Mouse (Mus musculus): ENCODE measurements at regions not wholly inside any gene's neighbourhood (a gene's known extent, or its start where the extent isn't known, plus 50 kb on each side); places are given as distances from the start of the nearest gene placed in this dataset.

- no peak overlapping the region for H3K27ac ChIP-seq (ENCODE audit: insufficient read depth, low read length)
- no peak overlapping the region for H3K4me3 ChIP-seq (ENCODE audit: insufficient read depth, low read length)
- TF ChIP-seq CTCF (IDR thresholded peaks at IDR 0.05; ENCODE audit: extremely low read depth, insufficient read depth, low read length) = no peak
- TF ChIP-seq POLR2A (IDR thresholded peaks at IDR 0.05; ENCODE audit: extremely low read depth, insufficient read depth, low read length) = no peak
- peaks cover 5% of the 10 kb centered on the region for H3K4me1 ChIP-seq (ENCODE audit: control insufficient read depth, insufficient read depth, low read length)
These were observed 310.2 kb upstream of the Jarid2 start for GRCm38 (mm10) chr13:44419056-44419455.

GRCm38 (mm10) chr13:44419472-44420226 lies 309.6 kb upstream of the Jarid2 start:
- TF ChIP-seq CTCF (IDR thresholded peaks at IDR 0.05; ENCODE audit: extremely low read depth, insufficient read depth, low read length) = no peak
- TF ChIP-seq POLR2A (IDR thresholded peaks at IDR 0.05; ENCODE audit: extremely low read depth, insufficient read depth, low read length) = no peak
- no peak overlapping the region for H3K4me3 ChIP-seq (ENCODE audit: insufficient read depth, low read length)
- H3K27ac ChIP-seq (ENCODE audit: insufficient read depth, low read length) = no peak overlapping the region

GRCm38 (mm10) chr13:44420227-44420592 lies 309.1 kb upstream of the Jarid2 start:
- no peak overlapping the region for H3K27ac ChIP-seq (ENCODE audit: insufficient read depth, low read length)
- H3K4me1 ChIP-seq (ENCODE audit: control insufficient read depth, insufficient read depth, low read length) = peaks cover 5% of the 10 kb centered on the region
- no peak for TF ChIP-seq POLR2A (IDR thresholded peaks at IDR 0.05; ENCODE audit: extremely low read depth, insufficient read depth, low read length)
- TF ChIP-seq CTCF (IDR thresholded peaks at IDR 0.05; ENCODE audit: extremely low read depth, insufficient read depth, low read length) = no peak

More at GRCm38 (mm10) chr13:44419472-44420226, 309.6 kb upstream of the Jarid2 start:
- H3K4me1 ChIP-seq (ENCODE audit: control insufficient read depth, insufficient read depth, low read length) = peaks cover 5% of the 10 kb centered on the region

GRCm38 (mm10) chr13:44420941-44421340 lies 308.3 kb upstream of the Jarid2 start:
- Histone ChIP-seq H3K4me3 (ENCODE audit: insufficient read depth, low read length) (no peak overlapping the region), H3K27ac (ENCODE audit: insufficient read depth, low read length) (no peak overlapping the region), H3K4me1 (ENCODE audit: control insufficient read depth, insufficient read depth, low read length) (peaks cover 5% of the 10 kb centered on the region)
- TF ChIP-seq POLR2A (IDR thresholded peaks at IDR 0.05; ENCODE audit: extremely low read depth, insufficient read depth, low read length) (no peak), CTCF (IDR thresholded peaks at IDR 0.05; ENCODE audit: extremely low read depth, insufficient read depth, low read length) (no peak)

More at GRCm38 (mm10) chr13:44420227-44420592, 309.1 kb upstream of the Jarid2 start:
- H3K4me3 ChIP-seq (ENCODE audit: insufficient read depth, low read length) = no peak overlapping the region

- Histone ChIP-seq H3K27ac (ENCODE audit: insufficient read depth, low read length) (no peak overlapping the region), H3K4me3 (ENCODE audit: insufficient read depth, low read length) (no peak overlapping the region), H3K4me1 (ENCODE audit: control insufficient read depth, insufficient read depth, low read length) (peaks cover 5% of the 10 kb centered on the region)
- TF ChIP-seq CTCF (IDR thresholded peaks at IDR 0.05; ENCODE audit: extremely low read depth, insufficient read depth, low read length) (no peak), POLR2A (IDR thresholded peaks at IDR 0.05; ENCODE audit: extremely low read depth, insufficient read depth, low read length) (no peak)
These were observed 307.8 kb upstream of the Jarid2 start for GRCm38 (mm10) chr13:44421426-44421825.

- H3K27ac ChIP-seq (ENCODE audit: insufficient read depth, low read length) = no peak overlapping the region
- H3K4me1 ChIP-seq (ENCODE audit: control insufficient read depth, insufficient read depth, low read length) = peaks cover 5% of the 10 kb centered on the region
- H3K4me3 ChIP-seq (ENCODE audit: insufficient read depth, low read length) = no peak overlapping the region
- TF ChIP-seq CTCF (IDR thresholded peaks at IDR 0.05; ENCODE audit: extremely low read depth, insufficient read depth, low read length) = no peak
- TF ChIP-seq POLR2A (IDR thresholded peaks at IDR 0.05; ENCODE audit: extremely low read depth, insufficient read depth, low read length) = no peak
These were observed 307.4 kb upstream of the Jarid2 start for GRCm38 (mm10) chr13:44421922-44422321.

GRCm38 (mm10) chr13:44430492-44430891 lies 298.8 kb upstream of the Jarid2 start:
- no peak for TF ChIP-seq POLR2A (IDR thresholded peaks at IDR 0.05; ENCODE audit: extremely low read depth, insufficient read depth, low read length)
- no peak for TF ChIP-seq CTCF (IDR thresholded peaks at IDR 0.05; ENCODE audit: extremely low read depth, insufficient read depth, low read length)
- H3K4me1 ChIP-seq (ENCODE audit: control insufficient read depth, insufficient read depth, low read length) = no peaks in the 10 kb centered on the region
- no peak overlapping the region for H3K27ac ChIP-seq (ENCODE audit: insufficient read depth, low read length)
- H3K4me3 ChIP-seq (ENCODE audit: insufficient read depth, low read length) = no peak overlapping the region

GRCm38 (mm10) chr13:44437709-44438108 lies 291.6 kb upstream of the Jarid2 start:
- Histone ChIP-seq H3K4me3 (ENCODE audit: insufficient read depth, low read length) (no peak overlapping the region), H3K4me1 (ENCODE audit: control insufficient read depth, insufficient read depth, low read length) (no peaks in the 10 kb centered on the region), H3K27ac (ENCODE audit: insufficient read depth, low read length) (no peak overlapping the region)
- no peak for TF ChIP-seq CTCF (IDR thresholded peaks at IDR 0.05; ENCODE audit: extremely low read depth, insufficient read depth, low read length)
- no peak for TF ChIP-seq POLR2A (IDR thresholded peaks at IDR 0.05; ENCODE audit: extremely low read depth, insufficient read depth, low read length)

GRCm38 (mm10) chr13:44441061-44441460 lies 288.2 kb upstream of the Jarid2 start:
- H3K27ac ChIP-seq (ENCODE audit: insufficient read depth, low read length) = no peak overlapping the region
- no peak for TF ChIP-seq POLR2A (IDR thresholded peaks at IDR 0.05; ENCODE audit: extremely low read depth, insufficient read depth, low read length)
- TF ChIP-seq CTCF (IDR thresholded peaks at IDR 0.05; ENCODE audit: extremely low read depth, insufficient read depth, low read length) = no peak
- H3K4me3 ChIP-seq (ENCODE audit: insufficient read depth, low read length) = no peak overlapping the region
- no peaks in the 10 kb centered on the region for H3K4me1 ChIP-seq (ENCODE audit: control insufficient read depth, insufficient read depth, low read length)

- no peak overlapping the region for H3K4me3 ChIP-seq (ENCODE audit: insufficient read depth, low read length)
- TF ChIP-seq CTCF (IDR thresholded peaks at IDR 0.05; ENCODE audit: extremely low read depth, insufficient read depth, low read length) (no peak), POLR2A (IDR thresholded peaks at IDR 0.05; ENCODE audit: extremely low read depth, insufficient read depth, low read length) (no peak)
- no peaks in the 10 kb centered on the region for H3K4me1 ChIP-seq (ENCODE audit: control insufficient read depth, insufficient read depth, low read length)
- H3K27ac ChIP-seq (ENCODE audit: insufficient read depth, low read length) = no peak overlapping the region
These were observed 280.0 kb upstream of the Jarid2 start for GRCm38 (mm10) chr13:44449216-44449830.
